Mouse (Mus musculus) midbrain, postnatal 0 days (tissue): ENCODE measurements at regions not wholly inside any gene's neighbourhood (a gene's known extent, or its start where the extent isn't known, plus 50 kb on each side); places are given as distances from the start of the nearest gene placed in this dataset.

Source experiments
- ATAC-seq: fragments of 200-750 bp; cut with Nextera tagmentation; 2 replicates; pipeline ENCODE4 v1.8.0; 2017; ENCODE audit warnings: moderate number of reproducible peaks, mild to moderate bottlenecking, moderate TSS enrichment, moderate library complexity; ENCODE audit not compliant: low FRiP score
- DNase-seq: peaks from one replicate; pipeline ENCODE4 v3.0.0-alpha.2; 2015; ENCODE audit warnings: low spot score
- H3K27ac ChIP-seq: fragments of 300-500 bp; sonication (generic); 2 replicates; pipeline ENCODE4 v1.5.1; 2014; ENCODE audit warnings: low read depth, mild to moderate bottlenecking, low read length, mixed read lengths
- H3K27me3 ChIP-seq: fragments of 300-500 bp; sonication (generic); 2 replicates; pipeline ENCODE4 v1.6.1; 2014; ENCODE audit warnings: low read length, control low read depth, mixed read lengths; ENCODE audit not compliant: insufficient read depth
- H3K36me3 ChIP-seq: fragments of 300-500 bp; sonication (generic); 2 replicates; pipeline ENCODE4 v1.6.1; 2014; ENCODE audit warnings: low read length, control low read depth, mixed read lengths; ENCODE audit not compliant: insufficient read depth
- H3K4me1 ChIP-seq: fragments of 300-500 bp; sonication (generic); 2 replicates; pipeline ENCODE4 v1.6.1; 2014; ENCODE audit warnings: mild to moderate bottlenecking, control low read depth, antibody characterized with exemption, low read length, mixed read lengths; ENCODE audit not compliant: insufficient read depth
- H3K4me2 ChIP-seq: fragments of 300-500 bp; sonication (generic); 2 replicates; pipeline ENCODE4 v1.6.1; 2014; ENCODE audit warnings: low read depth, mild to moderate bottlenecking, low read length, mixed read lengths; ENCODE audit not compliant: poor library complexity, severe bottlenecking
- H3K4me3 ChIP-seq: fragments of 300-500 bp; sonication (generic); 2 replicates; pipeline ENCODE4 v1.5.1; 2014; ENCODE audit warnings: low read depth, mild to moderate bottlenecking, low read length, moderate library complexity
- H3K9ac ChIP-seq: fragments of 300-500 bp; sonication (generic); replicated peaks from 2 replicates; pipeline ENCODE4 v1.6.1; 2014; ENCODE audit warnings: mild to moderate bottlenecking, low read length, moderate library complexity, mixed read lengths; ENCODE audit not compliant: poor library complexity, severe bottlenecking
- H3K9me3 ChIP-seq: fragments of 300-500 bp; sonication (generic); 2 replicates; pipeline ENCODE4 v1.6.1; 2016; ENCODE audit warnings: low read length, control low read depth
- CTCF ChIP-seq: IDR thresholded peaks from 2 replicates; pipeline ENCODE4 v1.5.1; 2016; ENCODE audit warnings: antibody characterized with exemption, mild to moderate bottlenecking
- WGBS: fragments of 180-500 bp; shearing (Covaris S2); extraction: QIAGEN DNeasy Blood & Tissue Kit; methylation state at CpG from one replicate; pipeline ENCODE4 v1.1.7; 2014; 5-methylcytosine and 5-hydroxymethylcytosine counted together

GRCm38 (mm10) chr2:144134575-144134958 is 101.7 kb downstream of the Banf2 start:
- no peak overlapping the region for H3K27ac ChIP-seq
- WGBS: 62% methylated on average over 9 of the region's 9 CpGs
- H3K4me1 ChIP-seq: no peaks in the 10 kb centered on the region
- ATAC-seq (no peak), DNase-seq (peak; percentile 26)
- H3K27me3 ChIP-seq: no peaks in the 10 kb centered on the region
- H3K36me3 ChIP-seq: no peaks in the 10 kb centered on the region
- no peak overlapping the region for H3K4me2 ChIP-seq
- TF ChIP-seq CTCF: no peak
- no peaks in the 10 kb centered on the region for H3K9me3 ChIP-seq
- no peak overlapping the region for H3K4me3 ChIP-seq
- H3K9ac ChIP-seq: no peak overlapping the region

- Histone ChIP-seq H3K27ac (no peak overlapping the region), H3K4me3 (no peak overlapping the region), H3K4me2 (no peak overlapping the region), H3K36me3 (no peaks in the 10 kb centered on the region), H3K27me3 (no peaks in the 10 kb centered on the region), H3K4me1 (no peaks in the 10 kb centered on the region), H3K9me3 (no peaks in the 10 kb centered on the region), H3K9ac (no peak overlapping the region)
- no peak for TF ChIP-seq CTCF
- 86% methylated on average over 1 of the region's 1 CpGs for WGBS
- DNase-seq (no peak), ATAC-seq (no peak)
These were observed 102.7 kb downstream of the Banf2 start for GRCm38 (mm10) chr2:144135586-144135985.

- Histone ChIP-seq H3K4me2 (no peak overlapping the region), H3K4me3 (no peak overlapping the region), H3K9ac (no peak overlapping the region), H3K9me3 (no peaks in the 10 kb centered on the region), H3K27me3 (no peaks in the 10 kb centered on the region), H3K4me1 (no peaks in the 10 kb centered on the region), H3K36me3 (no peaks in the 10 kb centered on the region), H3K27ac (no peak overlapping the region)
- ATAC-seq (no peak), DNase-seq (no peak)
- TF ChIP-seq CTCF: no peak
- WGBS: 86% methylated on average over 9 of the region's 9 CpGs
These were observed 110.9 kb downstream of the Banf2 start for GRCm38 (mm10) chr2:144143620-144144384.

- WGBS: 91% methylated on average over 5 of the region's 5 CpGs
- no peaks in the 10 kb centered on the region for H3K9me3 ChIP-seq
- no peak for TF ChIP-seq CTCF
- H3K27ac ChIP-seq: no peak overlapping the region
- no peaks in the 10 kb centered on the region for H3K27me3 ChIP-seq
- H3K36me3 ChIP-seq: no peaks in the 10 kb centered on the region
- H3K9ac ChIP-seq: no peak overlapping the region
- H3K4me1 ChIP-seq: no peaks in the 10 kb centered on the region
- ATAC-seq: no peak
- no peak overlapping the region for H3K4me2 ChIP-seq
- H3K4me3 ChIP-seq: no peak overlapping the region
- no peak for DNase-seq
These were observed 111.8 kb downstream of the Banf2 start for GRCm38 (mm10) chr2:144144486-144145136.

- H3K4me2 ChIP-seq: no peak overlapping the region
- H3K27me3 ChIP-seq: no peaks in the 10 kb centered on the region
- no peak for ATAC-seq
- no peak overlapping the region for H3K4me3 ChIP-seq
- H3K4me1 ChIP-seq: no peaks in the 10 kb centered on the region
- no peaks in the 10 kb centered on the region for H3K9me3 ChIP-seq
- H3K36me3 ChIP-seq: no peaks in the 10 kb centered on the region
- H3K27ac ChIP-seq: no peak overlapping the region
- H3K9ac ChIP-seq: no peak overlapping the region
- DNase-seq: no peak
- WGBS: 43% methylated on average over 7 of the region's 7 CpGs
- TF ChIP-seq CTCF: no peak
These were observed 113.8 kb upstream of the Mgme1 start for GRCm38 (mm10) chr2:144156456-144157211.

- 30% methylated on average over 2 of the region's 2 CpGs for WGBS
- Histone ChIP-seq H3K4me1 (no peaks in the 10 kb centered on the region), H3K9me3 (no peaks in the 10 kb centered on the region), H3K9ac (no peak overlapping the region), H3K27me3 (no peaks in the 10 kb centered on the region), H3K27ac (no peak overlapping the region), H3K4me2 (no peak overlapping the region), H3K36me3 (no peaks in the 10 kb centered on the region), H3K4me3 (no peak overlapping the region)
- TF ChIP-seq CTCF: no peak
- DNase-seq: no peak
- no peak for ATAC-seq
These were observed 113.1 kb upstream of the Mgme1 start for GRCm38 (mm10) chr2:144157343-144157742.
